Mouse (Mus musculus) midbrain, embryonic 14.5 days (tissue): ENCODE results near the gene Rab37. TPM values are rescaled to one million over a fixed set of nuclear protein-coding genes. Genes with fewer than 3 reads are reported as not detected.
A peak's percentile ranks its signal among the peaks of the same experiment; 100 is the strongest.

Experiments
- ATAC-seq: fragments of 200-750 bp; cut with Nextera tagmentation; 2 replicates; pipeline ENCODE4 v1.8.0; 2017; ENCODE audit warnings: moderate number of reproducible peaks, moderate library complexity; ENCODE audit not compliant: low FRiP score, low TSS enrichment
- DNase-seq: peaks from one replicate; pipeline ENCODE4 v3.0.0-alpha.2; 2015
- H3K27ac ChIP-seq: fragments of 300-500 bp; sonication (generic); replicated peaks from 2 replicates; pipeline ENCODE4 v1.5.1; 2014; ENCODE audit warnings: mild to moderate bottlenecking, low read depth, low read length, moderate library complexity
- H3K27me3 ChIP-seq: fragments of 300-500 bp; sonication (generic); 2 replicates; pipeline ENCODE4 v1.6.1; 2014; ENCODE audit warnings: low read length, control low read depth, mixed read lengths; ENCODE audit not compliant: control insufficient read depth, insufficient read depth
- H3K36me3 ChIP-seq: fragments of 300-500 bp; sonication (generic); 2 replicates; pipeline ENCODE4 v1.6.1; 2014; ENCODE audit warnings: low read length, control low read depth; ENCODE audit not compliant: control insufficient read depth, insufficient read depth
- H3K4me1 ChIP-seq: fragments of 300-500 bp; sonication (generic); 2 replicates; pipeline ENCODE4 v1.6.1; 2014; ENCODE audit warnings: mild to moderate bottlenecking, antibody characterized with exemption, low read length, control low read depth; ENCODE audit not compliant: control insufficient read depth, insufficient read depth
- H3K4me2 ChIP-seq: fragments of 300-500 bp; sonication (generic); 2 replicates; pipeline ENCODE4 v1.6.1; 2014; ENCODE audit warnings: mild to moderate bottlenecking, low read length, moderate library complexity
- H3K4me3 ChIP-seq: fragments of 300-500 bp; sonication (generic); replicated peaks from 2 replicates; pipeline ENCODE4 v1.5.1; 2014; ENCODE audit warnings: low read depth, low read length
- H3K9ac ChIP-seq: fragments of 300-500 bp; sonication (generic); replicated peaks from 2 replicates; pipeline ENCODE4 v1.6.1; 2014; ENCODE audit warnings: mild to moderate bottlenecking, low read length, moderate library complexity
- H3K9me3 ChIP-seq: fragments of 300-500 bp; sonication (generic); 2 replicates; pipeline ENCODE4 v1.6.1; 2016; ENCODE audit warnings: low read length, control low read depth, mixed read lengths; ENCODE audit not compliant: control insufficient read depth
- WGBS: fragments of 180-500 bp; shearing (Covaris S2); extraction: QIAGEN DNeasy Blood & Tissue Kit; methylation state at CpG from one replicate; pipeline ENCODE4 v1.1.7; 2014; 5-methylcytosine and 5-hydroxymethylcytosine counted together
- polyA plus RNA-seq: library from polyadenylated mRNA; unstranded; fragments of >200 nt; fragmentation: Nextera tagmentation; extraction: Ambion mirVana; gene quantifications from 2 replicates; pipeline ENCODE4 v1.2.1, GENCODE M21; 2014

Rab37 gene
- polyA plus RNA-seq, 1 experiment from 2014 or later = 0.83 TPM

DNA sequence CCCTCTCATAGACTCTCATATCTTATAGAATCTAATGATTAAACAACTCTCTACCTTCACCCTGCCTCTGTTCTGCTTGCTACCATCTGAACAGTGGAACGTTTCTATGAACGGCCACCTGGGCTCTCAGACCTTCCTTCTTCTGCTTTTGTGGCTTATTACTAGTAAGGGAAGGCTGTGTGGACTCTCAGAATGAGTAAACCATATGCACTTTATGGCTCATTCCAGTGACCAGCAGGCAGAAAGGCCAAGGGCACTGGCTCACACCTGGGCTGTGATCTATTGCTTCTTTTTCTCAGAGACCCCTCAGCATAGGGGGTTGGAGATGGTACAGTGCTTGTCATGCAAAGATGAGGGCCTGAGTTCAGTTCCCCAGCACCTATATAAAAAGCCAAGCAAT lies 15.4 kb downstream of the Rab37 start:
- H3K36me3 ChIP-seq = no peaks in the 10 kb centered on the region
- no peak overlapping the region for H3K9ac ChIP-seq
- H3K27ac ChIP-seq = no peak overlapping the region
- no peak overlapping the region for H3K4me3 ChIP-seq
- DNase-seq (no peak), ATAC-seq (no peak)
- 96% methylated on average over 2 of the region's 2 CpGs for WGBS
- H3K27me3 ChIP-seq = no peaks in the 10 kb centered on the region
- H3K9me3 ChIP-seq = no peaks in the 10 kb centered on the region
- no peak overlapping the region for H3K4me2 ChIP-seq
- peaks cover 7% of the 10 kb centered on the region; the same call in 1 of the 2 replicates for H3K4me1 ChIP-seq

DNA sequence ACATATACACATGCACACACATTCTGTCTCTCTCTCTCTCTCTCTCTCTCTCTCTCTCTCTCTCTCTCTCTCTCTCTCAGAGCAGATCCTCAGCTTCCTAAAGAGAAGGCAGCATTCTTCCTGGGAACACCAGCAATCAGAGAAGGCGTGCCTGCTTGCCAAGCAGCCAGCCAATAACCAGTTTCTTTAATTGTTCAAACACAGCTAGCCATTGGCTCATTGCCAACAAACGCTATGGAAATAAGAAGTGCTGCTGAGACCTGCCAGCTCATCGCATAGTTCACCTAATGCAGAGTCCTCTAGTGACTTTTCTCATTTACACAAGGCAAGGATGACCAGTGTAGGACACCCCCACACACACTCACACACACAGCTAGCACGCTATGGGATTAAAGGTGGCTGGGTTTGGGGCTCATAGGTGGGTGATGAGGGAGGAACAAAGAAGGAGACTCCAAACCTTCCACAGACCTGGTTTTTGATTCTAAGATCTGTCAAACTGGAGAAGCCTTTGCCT lies 16.2 kb downstream of the Rab37 start:
- Histone ChIP-seq H3K27ac (no peak overlapping the region), H3K36me3 (no peaks in the 10 kb centered on the region), H3K4me2 (no peak overlapping the region), H3K4me3 (no peak overlapping the region), H3K27me3 (no peaks in the 10 kb centered on the region), H3K9me3 (no peaks in the 10 kb centered on the region), H3K9ac (no peak overlapping the region), H3K4me1 (peaks cover 7% of the 10 kb centered on the region; the same call in 1 of the 2 replicates)
- WGBS = 31% methylated on average over 4 of the region's 4 CpGs
- peak; percentile 80 for DNase-seq
- no peak for ATAC-seq

DNA sequence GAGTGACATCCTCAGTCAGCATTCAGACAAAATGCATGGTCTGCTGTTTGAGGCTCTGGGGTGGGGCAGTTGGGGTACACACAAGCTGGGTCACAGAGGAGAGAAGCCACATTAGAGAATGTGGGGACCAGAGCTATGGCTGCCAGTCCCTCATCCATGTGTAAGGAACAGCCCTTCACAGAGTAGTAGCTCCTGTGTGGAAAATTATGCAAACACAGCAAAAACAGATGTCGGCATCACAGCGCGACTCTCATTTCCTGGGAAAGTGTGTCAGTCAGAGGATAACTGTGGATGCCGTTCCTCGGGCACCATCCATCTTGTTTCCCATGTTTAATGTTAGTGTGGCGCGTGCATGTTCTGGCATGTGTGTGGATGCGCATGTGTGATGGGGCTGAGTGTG lies 16.9 kb downstream of the Rab37 start:
- Histone ChIP-seq H3K36me3 (no peaks in the 10 kb centered on the region), H3K27me3 (no peaks in the 10 kb centered on the region), H3K4me1 (peaks cover 7% of the 10 kb centered on the region; the same call in 1 of the 2 replicates), H3K4me3 (no peak overlapping the region), H3K4me2 (no peak overlapping the region), H3K9ac (no peak overlapping the region), H3K9me3 (no peaks in the 10 kb centered on the region), H3K27ac (no peak overlapping the region)
- DNase-seq = no peak
- ATAC-seq = no peak
- WGBS = 95% methylated on average over 8 of the region's 8 CpGs

DNA sequence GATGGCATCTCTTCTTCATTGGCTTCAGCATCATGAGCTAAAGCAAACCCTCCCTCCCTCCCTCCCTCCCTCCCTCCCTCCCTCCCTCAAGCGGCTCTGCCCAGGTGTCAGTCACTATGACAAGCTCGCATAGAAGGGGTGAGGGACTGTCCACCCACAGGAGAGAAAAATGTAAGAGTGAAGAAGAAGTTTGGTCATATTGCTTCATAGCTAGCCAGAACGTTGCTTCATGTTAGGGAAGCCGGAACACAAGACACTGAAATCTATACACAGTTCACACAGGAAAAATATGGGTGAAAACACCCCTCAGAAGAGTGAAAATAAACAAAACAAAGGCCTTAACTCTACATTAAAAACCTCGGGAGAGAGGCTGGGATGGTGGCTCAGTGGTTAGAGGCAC lies 19.0 kb downstream of the Rab37 start:
- Histone ChIP-seq H3K9ac (no peak overlapping the region), H3K4me3 (no peak overlapping the region), H3K27me3 (no peaks in the 10 kb centered on the region), H3K36me3 (no peaks in the 10 kb centered on the region), H3K9me3 (no peaks in the 10 kb centered on the region), H3K4me2 (no peak overlapping the region), H3K4me1 (peaks cover 7% of the 10 kb centered on the region; the same call in 1 of the 2 replicates), H3K27ac (no peak overlapping the region)
- WGBS = 85% methylated on average over 4 of the region's 5 CpGs
- no peak for DNase-seq
- ATAC-seq = no peak

DNA sequence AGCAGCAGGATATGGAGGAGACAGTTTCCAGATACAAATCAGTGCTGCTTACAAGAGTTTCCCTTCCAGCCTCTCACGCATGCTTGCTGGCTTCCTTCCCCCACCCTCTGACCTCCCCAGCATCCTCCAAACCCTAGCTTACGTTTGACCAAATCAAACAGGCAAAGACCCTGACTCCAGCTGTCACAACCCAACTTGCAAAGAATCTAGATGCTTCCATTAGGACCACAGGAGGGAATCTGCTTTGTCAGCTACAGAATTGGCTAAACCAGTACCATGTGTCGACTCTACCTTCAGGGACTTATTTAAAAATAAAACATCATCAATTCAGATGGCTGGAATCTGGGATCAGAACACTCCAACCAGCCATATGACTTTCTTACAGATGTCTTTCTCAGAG lies 21.0 kb downstream of the Rab37 start:
- Histone ChIP-seq H3K9me3 (no peaks in the 10 kb centered on the region), H3K36me3 (no peaks in the 10 kb centered on the region), H3K4me1 (peaks cover 5% of the 10 kb centered on the region; the same call in 1 of the 2 replicates), H3K27ac (no peak overlapping the region), H3K27me3 (no peaks in the 10 kb centered on the region), H3K4me3 (no peak overlapping the region), H3K9ac (no peak overlapping the region), H3K4me2 (no peak overlapping the region)
- ATAC-seq = no peak
- no peak for DNase-seq
- WGBS = 63% methylated on average over 3 of the region's 3 CpGs

DNA sequence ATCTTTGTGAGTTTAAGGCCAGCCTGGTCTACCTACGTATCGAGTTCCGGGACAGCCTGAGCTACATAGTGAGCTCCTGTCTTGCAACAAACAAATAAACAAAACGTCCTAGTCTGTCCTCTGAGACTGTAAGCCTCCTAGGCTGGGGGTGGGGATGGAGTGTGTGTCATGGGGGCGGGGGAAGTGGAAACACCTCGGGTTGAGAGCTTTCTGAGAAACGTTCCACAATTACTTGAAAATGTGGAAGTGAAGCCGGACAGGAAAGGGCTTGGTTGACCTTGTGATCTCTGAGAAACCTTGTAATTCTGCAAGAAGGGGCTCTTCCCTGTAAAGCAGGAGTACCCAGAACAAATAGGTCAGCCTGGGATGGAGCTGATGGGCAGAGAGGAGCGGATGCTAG lies 28.2 kb downstream of the Rab37 start:
- WGBS = 78% methylated on average over 9 of the region's 9 CpGs
- Histone ChIP-seq H3K4me2 (no peak overlapping the region), H3K9ac (no peak overlapping the region), H3K4me1 (no peaks in the 10 kb centered on the region), H3K9me3 (no peaks in the 10 kb centered on the region), H3K4me3 (no peak overlapping the region), H3K36me3 (no peaks in the 10 kb centered on the region), H3K27ac (no peak overlapping the region), H3K27me3 (no peaks in the 10 kb centered on the region)
- DNase-seq (no peak), ATAC-seq (no peak)

DNA sequence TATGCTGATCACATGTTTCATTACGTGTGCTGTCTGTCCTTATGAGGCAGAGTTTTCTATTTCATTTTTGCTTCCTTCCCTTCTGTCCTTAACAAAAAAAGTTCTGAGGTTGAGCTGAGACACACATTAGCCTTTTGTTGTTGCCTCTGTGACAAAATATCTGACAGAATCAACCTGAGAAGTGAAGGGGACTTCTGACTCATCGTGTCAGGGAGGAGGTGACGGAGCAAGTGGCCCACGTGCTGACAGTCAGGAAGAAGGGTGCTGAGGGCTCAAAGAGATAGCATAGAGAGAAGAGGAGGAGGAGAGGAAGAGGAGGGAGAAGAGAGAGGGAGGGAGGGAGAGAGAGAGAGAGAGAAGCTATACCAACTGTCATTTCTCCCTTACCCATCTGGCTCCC lies 37.3 kb downstream of the Rab37 start:
- no peak for ATAC-seq
- 83% methylated on average over 4 of the region's 4 CpGs for WGBS
- no peaks in the 10 kb centered on the region for H3K9me3 ChIP-seq
- DNase-seq = no peak
- H3K4me3 ChIP-seq = no peak overlapping the region
- no peak overlapping the region for H3K9ac ChIP-seq
- H3K36me3 ChIP-seq = no peaks in the 10 kb centered on the region
- no peak overlapping the region for H3K27ac ChIP-seq
- no peaks in the 10 kb centered on the region for H3K27me3 ChIP-seq
- no peaks in the 10 kb centered on the region for H3K4me1 ChIP-seq
- no peak overlapping the region for H3K4me2 ChIP-seq

DNA sequence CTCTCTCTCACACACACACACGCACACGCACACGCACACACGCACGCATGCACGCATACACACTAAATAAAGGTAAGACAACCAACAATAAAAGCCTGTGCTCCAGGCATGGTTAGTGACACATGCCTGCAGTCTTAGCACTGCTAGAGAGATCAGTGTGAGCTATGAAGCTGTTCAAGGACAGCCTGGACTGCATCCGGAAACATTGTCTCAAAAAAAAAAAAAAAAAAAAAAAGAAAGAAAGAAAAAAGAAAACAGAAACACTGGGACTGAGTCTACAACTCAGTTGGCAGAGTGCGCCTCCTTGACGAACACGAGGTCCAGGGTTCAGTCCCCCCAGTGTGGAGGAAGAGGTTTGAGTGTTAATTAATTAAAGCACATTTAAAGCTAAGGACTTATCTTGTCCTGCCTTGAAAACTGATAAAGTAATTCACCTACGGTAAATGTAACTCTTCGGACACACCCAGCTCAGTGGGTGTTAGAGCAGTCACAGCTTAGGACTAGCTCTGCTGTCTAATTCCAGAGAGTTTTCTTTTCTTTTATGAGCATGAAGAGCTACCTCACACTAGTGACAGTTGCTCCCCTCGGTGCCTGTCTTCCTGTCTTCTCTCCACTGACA lies 38.4 kb downstream of the Rab37 start:
- Histone ChIP-seq H3K4me1 (no peaks in the 10 kb centered on the region), H3K9me3 (no peaks in the 10 kb centered on the region), H3K36me3 (no peaks in the 10 kb centered on the region), H3K27ac (no peak overlapping the region), H3K4me2 (no peak overlapping the region), H3K9ac (no peak overlapping the region), H3K27me3 (no peaks in the 10 kb centered on the region), H3K4me3 (no peak overlapping the region)
- 88% methylated on average over 13 of the region's 13 CpGs for WGBS
- ATAC-seq = no peak
- DNase-seq = no peak

DNA sequence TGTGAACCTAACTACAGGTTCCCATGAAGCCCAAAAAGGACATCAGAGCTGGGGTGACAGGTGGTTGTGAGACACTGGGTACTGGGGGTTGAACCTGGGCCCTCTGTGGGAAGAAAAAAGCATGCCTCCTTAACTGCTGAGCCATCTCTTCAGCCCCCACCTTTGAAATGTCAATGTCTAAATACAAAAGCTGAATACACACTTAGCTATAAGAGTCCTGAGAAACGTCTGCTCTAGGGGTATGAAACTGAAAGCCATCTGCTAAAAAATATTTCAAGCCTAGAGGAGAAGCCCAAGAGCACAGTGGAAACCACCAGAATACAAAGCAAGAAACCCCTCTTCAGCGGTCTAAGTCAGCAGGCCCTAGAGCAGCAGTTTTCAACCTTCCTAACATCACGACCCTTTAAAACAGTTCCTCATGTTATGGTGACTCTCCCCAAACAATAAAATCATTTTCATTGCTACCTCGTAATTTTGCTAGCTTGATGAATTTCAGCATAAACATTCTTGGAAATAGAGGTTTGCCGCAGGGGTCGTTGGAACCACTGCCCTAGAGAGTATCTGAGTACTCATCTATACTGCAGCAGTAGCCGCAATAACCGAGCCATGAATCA lies 40.6 kb downstream of the Rab37 start:
- H3K4me1 ChIP-seq = no peaks in the 10 kb centered on the region
- H3K9me3 ChIP-seq = no peaks in the 10 kb centered on the region
- H3K27ac ChIP-seq = no peak overlapping the region
- ATAC-seq (no peak), DNase-seq (no peak)
- no peaks in the 10 kb centered on the region for H3K27me3 ChIP-seq
- no peak overlapping the region for H3K4me3 ChIP-seq
- H3K4me2 ChIP-seq = no peak overlapping the region
- H3K9ac ChIP-seq = no peak overlapping the region
- 87% methylated on average over 8 of the region's 8 CpGs for WGBS
- H3K36me3 ChIP-seq = no peaks in the 10 kb centered on the region
